Mouse (Mus musculus) limb, embryonic 10.5 days (tissue): Measurements from ENCODE around the gene Mrps27. TPM values are rescaled to one million over a fixed set of nuclear protein-coding genes. Genes with fewer than 3 reads are reported as not detected.

ENCODE experiments used
- DNase-seq: peaks from one replicate; pipeline ENCODE4 v3.0.0-alpha.2; 2017; ENCODE audit warnings: low spot score
- H3K27ac ChIP-seq: fragments of 300-500 bp; sonication (generic); 2 replicates; pipeline ENCODE4 v1.5.1; 2016; ENCODE audit warnings: mild to moderate bottlenecking
- H3K27me3 ChIP-seq: fragments of 300-500 bp; sonication (generic); 2 replicates; pipeline ENCODE4 v1.6.1; 2016; ENCODE audit warnings: low read depth, mild to moderate bottlenecking; ENCODE audit not compliant: poor library complexity, severe bottlenecking
- H3K36me3 ChIP-seq: fragments of 300-500 bp; sonication (generic); 2 replicates; pipeline ENCODE4 v1.6.1; 2016; ENCODE audit warnings: mild to moderate bottlenecking, moderate library complexity
- H3K4me1 ChIP-seq: fragments of 300-500 bp; sonication (generic); 2 replicates; pipeline ENCODE4 v1.6.1; 2016
- H3K4me3 ChIP-seq: fragments of 300-500 bp; sonication (generic); 2 replicates; pipeline ENCODE4 v1.5.1; 2016; ENCODE audit warnings: mild to moderate bottlenecking, moderate library complexity
- H3K9me3 ChIP-seq: fragments of 300-500 bp; sonication (generic); replicated peaks from 2 replicates; pipeline ENCODE4 v1.6.1; 2016; ENCODE audit warnings: mild to moderate bottlenecking
- WGBS: fragments of 180-500 bp; shearing (Covaris S2); methylation state at CpG from one replicate; pipeline ENCODE4 v1.1.7; 2016; 5-methylcytosine and 5-hydroxymethylcytosine counted together
- polyA plus RNA-seq: library from polyadenylated mRNA; unstranded; fragments of >200 nt; fragmentation: Nextera tagmentation; extraction: Ambion mirVana; gene quantifications from 2 replicates; pipeline ENCODE4 v1.2.1, GENCODE M21; 2016

Mrps27 gene
- polyA plus RNA-seq, 1 experiment from 2014 or later: 85.4 TPM

DNA sequence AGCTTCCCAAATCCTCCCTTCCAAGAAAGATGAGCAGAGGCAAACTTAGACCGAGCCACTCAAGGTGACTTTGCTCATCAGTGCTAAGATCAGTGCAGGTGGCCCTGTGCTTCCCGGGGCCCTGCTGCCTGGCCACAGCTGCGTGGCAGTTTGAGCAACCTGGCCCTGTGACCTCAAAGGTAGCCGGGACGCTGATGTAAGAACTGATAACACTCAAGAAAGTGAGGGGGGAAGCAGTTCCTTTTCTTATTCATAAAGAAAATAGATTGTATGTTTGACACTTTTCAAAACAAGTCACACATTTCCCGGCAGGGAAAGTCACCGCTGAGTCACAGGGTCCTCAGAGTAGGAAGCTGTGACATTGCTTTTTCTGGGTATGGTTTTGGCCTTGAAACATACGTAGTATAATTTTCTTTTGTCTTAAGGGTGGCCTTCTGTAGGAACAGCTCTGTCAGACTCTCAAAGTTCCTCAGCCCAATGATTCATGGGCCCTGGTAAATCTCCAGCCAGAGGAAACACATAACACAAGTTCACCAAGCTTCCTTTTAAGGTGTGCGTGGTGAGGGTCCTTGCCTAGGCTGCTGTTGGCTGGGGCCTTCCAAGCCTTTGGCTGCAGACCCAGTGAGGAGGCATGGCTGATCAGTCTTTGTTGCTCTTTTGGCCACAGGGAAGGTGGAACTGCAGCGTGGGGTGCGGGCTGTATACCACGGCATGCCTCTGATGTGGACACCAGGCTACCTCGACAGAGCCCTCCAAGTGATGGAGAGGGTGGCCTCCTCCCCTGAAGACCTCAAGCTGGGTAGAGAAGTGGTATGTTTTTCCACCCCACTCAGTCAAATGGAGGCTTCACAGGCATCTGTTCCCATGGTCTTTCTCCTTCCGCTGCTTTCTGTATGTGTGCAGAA is 66.3 kb downstream of the Mrps27 start:
- Histone ChIP-seq H3K4me1 (peaks cover 56% of the 10 kb centered on the region), H3K9me3 (no peaks in the 10 kb centered on the region), H3K27ac (0 out of 2 replicates have a peak overlapping the region, but pooled peaks have one; percentile 14), H3K36me3 (peaks cover 63% of the 10 kb centered on the region), H3K4me3 (no peak overlapping the region), H3K27me3 (no peaks in the 10 kb centered on the region)
- 95% methylated on average over 14 of the region's 14 CpGs for WGBS
- no peak for DNase-seq

- H3K4me3 ChIP-seq: no peak overlapping the region
- no peak for DNase-seq
- no peaks in the 10 kb centered on the region for H3K27me3 ChIP-seq
- peaks cover 63% of the 10 kb centered on the region for H3K36me3 ChIP-seq
- WGBS: 94% methylated on average over 3 of the region's 3 CpGs
- H3K9me3 ChIP-seq: no peaks in the 10 kb centered on the region
- H3K27ac ChIP-seq: peak overlapping the region; percentile 81
- H3K4me1 ChIP-seq: peaks cover 56% of the 10 kb centered on the region
Measured at GRCm38 (mm10) chr13:99411761-99412160, 67.2 kb downstream of the Mrps27 start.

DNA sequence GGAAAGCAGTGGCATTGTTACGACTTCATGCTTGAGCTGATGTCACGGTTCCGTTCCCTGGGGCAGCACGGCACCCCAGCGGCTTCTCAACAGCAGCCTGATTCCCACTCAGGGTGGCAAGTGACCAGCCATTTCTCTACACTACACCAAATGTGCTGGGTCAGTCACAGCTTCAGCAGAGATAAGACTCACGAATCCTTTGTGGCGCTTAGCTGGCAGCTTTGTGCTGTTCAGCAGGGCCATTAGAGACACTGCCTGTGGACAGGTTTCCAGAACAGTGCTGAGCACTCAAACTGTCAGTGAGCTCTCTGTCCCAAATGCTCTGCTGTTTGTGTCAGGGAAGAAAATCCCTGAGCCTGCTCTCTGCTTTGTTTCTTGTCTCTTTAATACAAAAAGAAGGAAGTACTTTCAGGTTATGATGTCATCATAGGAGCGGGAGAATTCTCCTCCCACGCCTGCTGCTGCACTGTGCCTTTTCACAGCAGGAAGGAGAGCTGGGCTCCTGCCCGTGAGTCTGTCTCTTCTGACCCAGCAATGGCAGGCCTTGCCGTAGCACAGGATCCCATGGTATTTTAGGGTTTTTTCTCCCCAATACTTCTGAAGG is 68.0 kb downstream of the Mrps27 start:
- H3K4me1 ChIP-seq: peaks cover 56% of the 10 kb centered on the region
- no peaks in the 10 kb centered on the region for H3K9me3 ChIP-seq
- WGBS: 80% methylated on average over 11 of the region's 11 CpGs
- peaks cover 65% of the 10 kb centered on the region for H3K36me3 ChIP-seq
- DNase-seq: no peak
- no peaks in the 10 kb centered on the region for H3K27me3 ChIP-seq
- no peak overlapping the region for H3K4me3 ChIP-seq
- peak overlapping the region; percentile 81 for H3K27ac ChIP-seq

- 24% methylated on average over 13 of the region's 13 CpGs for WGBS
- peak; percentile 79 for DNase-seq
- H3K27ac ChIP-seq: peak overlapping the region; percentile 81
- no peaks in the 10 kb centered on the region for H3K27me3 ChIP-seq
- H3K36me3 ChIP-seq: peaks cover 71% of the 10 kb centered on the region
- no peaks in the 10 kb centered on the region for H3K9me3 ChIP-seq
- peak overlapping the region; percentile 19 for H3K4me3 ChIP-seq
- H3K4me1 ChIP-seq: peaks cover 54% of the 10 kb centered on the region
Measured at GRCm38 (mm10) chr13:99413481-99414351, 69.1 kb downstream of the Mrps27 start.

- Histone ChIP-seq H3K27ac (peak overlapping the region; percentile 81), H3K27me3 (no peaks in the 10 kb centered on the region), H3K36me3 (peaks cover 75% of the 10 kb centered on the region), H3K9me3 (no peaks in the 10 kb centered on the region), H3K4me1 (peaks cover 53% of the 10 kb centered on the region), H3K4me3 (peak overlapping the region; percentile 2; the same call in 1 of the 2 replicates)
- 36% methylated on average over 10 of the region's 10 CpGs for WGBS
- peak; percentile 69 for DNase-seq
Measured at GRCm38 (mm10) chr13:99414352-99414742, 69.8 kb downstream of the Mrps27 start.

DNA sequence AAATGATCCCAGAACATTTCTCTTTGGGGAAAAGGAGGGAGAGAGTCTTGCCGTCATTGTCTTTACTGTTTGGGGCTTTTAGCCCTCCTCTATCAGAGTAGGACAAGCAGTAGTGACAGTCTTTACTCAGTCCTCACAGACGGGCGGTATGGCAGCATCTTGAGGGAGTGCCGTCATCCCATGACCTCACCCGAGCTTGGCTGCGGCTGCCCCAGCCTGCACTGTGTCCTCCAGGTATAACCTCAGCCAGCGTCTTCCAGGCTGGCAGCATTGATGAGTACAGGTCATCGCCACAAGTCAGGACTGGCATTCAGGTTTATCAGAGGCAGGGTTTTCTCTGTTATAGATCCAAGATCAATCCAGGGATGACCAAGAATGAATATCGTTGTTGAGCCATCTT is 72.0 kb downstream of the Mrps27 start:
- Histone ChIP-seq H3K27me3 (no peaks in the 10 kb centered on the region), H3K9me3 (no peaks in the 10 kb centered on the region), H3K27ac (no peak overlapping the region), H3K4me3 (no peak overlapping the region), H3K36me3 (peaks cover 55% of the 10 kb centered on the region), H3K4me1 (peaks cover 50% of the 10 kb centered on the region)
- DNase-seq: no peak
- WGBS: 87% methylated on average over 9 of the region's 9 CpGs

- H3K36me3 ChIP-seq: peaks cover 41% of the 10 kb centered on the region
- no peak for DNase-seq
- WGBS: 78% methylated on average over 13 of the region's 13 CpGs
- H3K27ac ChIP-seq: no peak overlapping the region
- no peaks in the 10 kb centered on the region for H3K27me3 ChIP-seq
- no peaks in the 10 kb centered on the region for H3K9me3 ChIP-seq
- H3K4me3 ChIP-seq: no peak overlapping the region
- H3K4me1 ChIP-seq: peaks cover 11% of the 10 kb centered on the region
Measured at GRCm38 (mm10) chr13:99423581-99423980, 79.0 kb downstream of the Mrps27 start.

- DNase-seq: no peak
- Histone ChIP-seq H3K27me3 (no peaks in the 10 kb centered on the region), H3K27ac (no peak overlapping the region), H3K4me3 (no peak overlapping the region), H3K36me3 (peaks cover 78% of the 10 kb centered on the region), H3K9me3 (no peaks in the 10 kb centered on the region), H3K4me1 (no peaks in the 10 kb centered on the region)
- WGBS: 94% methylated on average over 29 of the region's 29 CpGs
Measured at GRCm38 (mm10) chr13:99433068-99434008, 88.8 kb downstream of the Mrps27 start.

GRCm38 (mm10) chr13:99434494-99434893 is 89.9 kb downstream of the Mrps27 start:
- Histone ChIP-seq H3K9me3 (no peaks in the 10 kb centered on the region), H3K36me3 (peaks cover 73% of the 10 kb centered on the region), H3K4me1 (no peaks in the 10 kb centered on the region)

DNA sequence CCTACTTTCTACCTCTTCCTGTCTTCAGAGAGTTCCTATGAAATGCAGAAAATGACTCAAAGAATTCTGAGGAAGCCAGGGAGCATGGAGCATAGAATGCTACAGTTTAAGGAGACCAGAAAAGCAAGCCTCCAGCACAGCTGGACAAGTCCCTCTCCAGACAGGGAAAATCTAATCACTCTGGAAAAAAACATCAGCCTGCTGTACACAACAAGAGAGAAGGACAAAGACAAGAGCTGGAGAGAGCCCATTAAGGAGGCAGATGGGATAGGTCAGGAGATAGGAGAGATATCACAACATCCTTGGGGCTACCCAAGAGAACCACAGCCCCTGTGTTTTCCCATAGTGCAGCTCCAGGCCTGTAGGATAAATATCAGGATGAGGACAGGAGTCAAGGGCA is 92.5 kb downstream of the Mrps27 start:
- Histone ChIP-seq H3K27ac (no peak overlapping the region), H3K9me3 (no peaks in the 10 kb centered on the region), H3K36me3 (peaks cover 62% of the 10 kb centered on the region), H3K4me1 (peaks cover 11% of the 10 kb centered on the region), H3K4me3 (no peak overlapping the region), H3K27me3 (no peaks in the 10 kb centered on the region)
- DNase-seq: no peak

More at GRCm38 (mm10) chr13:99434494-99434893, 89.9 kb downstream of the Mrps27 start:
- WGBS: 97% methylated on average over 9 of the region's 9 CpGs
- no peaks in the 10 kb centered on the region for H3K27me3 ChIP-seq
- DNase-seq: no peak
- no peak overlapping the region for H3K27ac ChIP-seq
- no peak overlapping the region for H3K4me3 ChIP-seq

GRCm38 (mm10) chr13:99439357-99439756 is 94.8 kb downstream of the Mrps27 start:
- peaks cover 28% of the 10 kb centered on the region for H3K4me1 ChIP-seq
- no peaks in the 10 kb centered on the region for H3K9me3 ChIP-seq
- no peak overlapping the region for H3K27ac ChIP-seq
- 97% methylated on average over 5 of the region's 5 CpGs for WGBS
- H3K27me3 ChIP-seq: no peaks in the 10 kb centered on the region
- DNase-seq: no peak
- H3K4me3 ChIP-seq: no peak overlapping the region
- H3K36me3 ChIP-seq: peaks cover 39% of the 10 kb centered on the region

DNA sequence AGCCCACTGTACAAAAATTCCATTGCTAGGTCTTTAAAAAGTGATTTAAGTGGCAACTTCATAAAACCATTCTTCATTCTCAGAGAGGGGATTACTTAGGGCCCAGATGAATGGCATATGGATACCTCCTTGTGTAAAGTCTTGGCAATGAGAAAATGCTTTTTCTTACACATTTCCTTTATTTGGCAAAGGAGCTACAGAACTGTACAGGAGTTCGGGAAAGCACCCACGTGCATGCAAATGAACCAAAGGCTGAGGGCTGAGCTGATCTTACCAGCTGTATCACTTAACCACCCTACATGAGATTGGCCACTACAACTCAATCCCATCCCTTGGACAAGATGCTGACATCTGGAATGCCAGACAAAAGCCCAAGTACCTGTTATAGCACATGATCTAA is 95.6 kb downstream of the Mrps27 start:
- H3K27ac ChIP-seq: no peak overlapping the region
- WGBS: 99% methylated on average over 2 of the region's 2 CpGs
- no peaks in the 10 kb centered on the region for H3K9me3 ChIP-seq
- no peaks in the 10 kb centered on the region for H3K27me3 ChIP-seq
- H3K4me1 ChIP-seq: peaks cover 36% of the 10 kb centered on the region
- peaks cover 30% of the 10 kb centered on the region for H3K36me3 ChIP-seq
- no peak for DNase-seq
- H3K4me3 ChIP-seq: no peak overlapping the region
